Mouse (Mus musculus) heart, postnatal 14 days (tissue): Measurements from ENCODE around the gene Rarb. TPM values are rescaled to one million over a fixed set of nuclear protein-coding genes. Genes with fewer than 3 reads are reported as not detected.

Experiments used
- DNase-seq, 2 experiments: peaks; one replicate each; pipeline ENCODE4 v3.0.0; 2021 to 2022
- intact Hi-C: fragments of 180-260 bp; cut with DNase I; formaldehyde crosslinking; loops from one replicate; pipeline ENCODE4 v1.15.1; 2025
- total RNA-seq, 2 experiments: library from RNA; stranded (reverse); gene quantifications; 2 replicates each; pipeline ENCODE4 v1.2.3; 2021

The Rarb gene
- total RNA-seq, 2 experiments from 2014 or later, result 15.8 to 18.6 TPM

DNA sequence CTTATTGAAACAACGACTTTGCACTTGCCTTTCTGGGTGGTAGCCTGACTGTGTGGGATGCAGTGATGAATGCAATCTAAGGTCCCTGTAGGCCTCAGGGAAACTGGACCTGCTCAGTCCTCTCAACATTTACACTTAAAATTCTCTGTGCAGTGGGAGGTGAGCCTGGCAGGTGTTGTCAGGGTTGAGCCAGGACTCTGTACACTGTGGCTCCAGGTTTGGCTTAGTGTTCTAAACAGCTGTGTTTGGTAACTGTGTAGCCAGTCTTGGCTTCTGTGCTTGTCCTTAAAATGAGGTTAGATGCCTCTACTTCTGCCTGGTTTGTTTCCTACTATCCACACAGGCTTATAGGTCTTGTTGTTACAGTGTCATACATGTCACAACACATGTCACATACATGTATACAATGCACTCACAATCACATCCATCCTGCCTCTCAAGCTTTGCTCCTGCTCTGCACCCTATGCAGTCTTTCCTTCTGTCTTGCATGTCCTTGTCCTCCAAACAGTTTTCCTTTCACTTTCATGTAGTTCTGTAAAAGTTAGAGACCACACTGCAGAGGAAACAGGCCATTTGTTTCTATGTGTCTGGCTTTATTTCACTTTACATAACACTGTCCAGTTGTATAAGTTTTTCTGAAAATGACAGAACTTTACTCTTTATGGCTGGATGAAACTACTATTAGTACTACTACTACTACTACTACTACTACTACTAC is 340.2 kb downstream of the Rarb start:
- peak in 1 of 2 experiments; percentile 21 for DNase-seq
- intact Hi-C loops, result no loop called here

- no peak for DNase-seq
- intact Hi-C loops, result no loop called here
These were observed 370.5 kb downstream of the Rarb start for GRCm38 (mm10) chr14:16448269-16448987.

DNA sequence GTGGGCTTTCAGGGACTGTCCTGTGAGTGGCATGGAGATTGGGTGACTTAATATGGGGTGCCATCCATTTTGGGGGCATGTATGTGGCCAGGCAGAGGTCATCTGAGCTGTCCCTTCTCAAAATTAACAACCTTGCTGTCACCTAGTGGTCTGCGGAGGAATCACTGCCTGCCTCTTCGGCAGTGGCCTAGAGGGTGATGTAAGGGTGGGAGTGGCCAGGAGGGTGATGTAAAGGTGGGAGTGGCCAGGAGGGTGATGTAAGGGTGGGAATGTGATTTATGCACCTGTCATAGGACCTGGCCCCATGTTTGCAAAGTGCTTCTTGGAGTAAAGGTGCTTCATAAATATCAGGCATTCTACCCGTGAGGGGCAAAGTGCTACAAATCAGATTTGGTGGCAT is 371.4 kb downstream of the Rarb start:
- intact Hi-C loops, result no loop called here

GRCm38 (mm10) chr14:16444859-16445258 is 374.1 kb downstream of the Rarb start:
- intact Hi-C loops, result no loop called here

More for the DNA sequence above, 371.4 kb downstream of the Rarb start:
- no peak for DNase-seq

DNA sequence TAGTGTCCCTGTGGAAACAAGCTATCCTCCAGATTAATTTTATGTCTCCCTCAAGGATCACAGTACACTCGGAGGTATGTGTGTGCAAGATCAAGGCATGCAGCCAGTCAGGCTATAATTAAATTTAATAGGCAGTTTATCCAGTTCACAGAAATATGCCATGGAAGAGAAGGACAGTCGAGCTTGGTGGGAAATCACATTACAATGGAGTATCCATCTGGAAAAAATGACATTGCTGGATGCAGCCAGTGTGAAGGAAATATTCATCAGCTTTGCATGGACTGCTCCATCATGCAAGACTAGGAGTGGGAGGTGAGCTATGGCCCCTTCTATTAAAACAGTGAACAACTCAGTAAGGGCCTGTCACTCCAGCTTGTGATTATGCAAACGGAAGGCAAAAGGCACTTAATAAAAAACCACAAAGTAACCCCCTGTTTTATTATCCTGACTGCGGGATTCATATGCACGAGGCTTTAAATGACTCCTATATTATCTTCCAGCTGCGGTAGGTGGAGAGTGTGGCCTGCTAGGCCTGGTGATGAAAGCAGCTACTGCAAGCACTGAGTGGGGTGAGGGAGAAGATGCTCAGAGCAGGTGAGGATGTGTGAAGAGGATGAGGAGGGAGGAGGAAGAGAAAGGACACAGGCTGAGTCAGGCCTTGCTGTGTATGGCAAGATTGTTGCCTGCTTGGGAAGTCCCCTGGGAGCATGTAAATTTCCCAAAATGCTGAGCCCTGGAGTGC is 379.4 kb downstream of the Rarb start:
- intact Hi-C loops, result loop anchor here (10.0 kb wide), 2 partner anchors 295 to 645 kb away; no protein-coding TSS in a partner anchor
- no peak for DNase-seq

More at GRCm38 (mm10) chr14:16444859-16445258, 374.1 kb downstream of the Rarb start:
- no peak for DNase-seq

DNA sequence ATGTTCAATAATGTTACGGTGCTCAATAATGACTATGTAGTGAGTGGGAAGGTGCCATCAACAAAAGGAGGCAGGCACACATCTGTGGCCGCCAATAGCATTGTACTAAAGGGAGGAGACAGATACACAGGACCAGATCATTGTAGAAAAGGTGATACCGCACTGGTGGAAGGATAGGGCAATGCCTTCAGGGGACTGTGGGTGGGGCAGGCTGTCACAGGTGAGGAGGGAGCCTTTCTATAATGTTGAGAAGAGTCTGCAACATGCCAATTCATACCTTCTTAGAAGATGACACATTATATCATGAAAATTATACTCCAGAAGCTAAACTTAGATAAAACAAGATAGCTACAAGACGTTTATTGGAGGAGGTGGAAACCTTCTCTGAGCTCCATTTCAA is 381.6 kb downstream of the Rarb start:
- DNase-seq, result no peak
- intact Hi-C loops, result loop anchor here (10.0 kb wide), 2 partner anchors 297 to 647 kb away; no protein-coding TSS in a partner anchor

GRCm38 (mm10) chr14:16434396-16435171 is 384.4 kb downstream of the Rarb start:
- DNase-seq, result peak; percentile 59 to 76
- intact Hi-C loops, result loop anchor here (2.0 to 10.0 kb wide), 4 partner anchors 140 to 968 kb away; no protein-coding TSS in a partner anchor

- no peak for DNase-seq
- intact Hi-C loops, result loop anchor here (10.0 kb wide), 2 partner anchors 302 to 652 kb away; no protein-coding TSS in a partner anchor
These were observed 385.8 kb downstream of the Rarb start for GRCm38 (mm10) chr14:16433206-16433605.

GRCm38 (mm10) chr14:16432550-16432949 is 386.4 kb downstream of the Rarb start:
- no peak for DNase-seq
- intact Hi-C loops, result loop anchor here (10.0 kb wide), 2 partner anchors 302 to 652 kb away; no protein-coding TSS in a partner anchor

GRCm38 (mm10) chr14:16431941-16432499 is 386.9 kb downstream of the Rarb start:
- intact Hi-C loops, result loop anchor here (10.0 kb wide), 2 partner anchors 303 to 653 kb away; no protein-coding TSS in a partner anchor
- DNase-seq, result no peak

GRCm38 (mm10) chr14:16427569-16427968 is 391.4 kb downstream of the Rarb start:
- DNase-seq, result no peak
- intact Hi-C loops, result no loop called here

- intact Hi-C loops, result no loop called here
- DNase-seq, result no peak
These were observed 404.8 kb downstream of the Rarb start for GRCm38 (mm10) chr14:16414163-16414562.

- intact Hi-C loops, result no loop called here
- no peak for DNase-seq
These were observed 413.8 kb downstream of the Rarb start for GRCm38 (mm10) chr14:16405187-16405586.

GRCm38 (mm10) chr14:16384783-16385182 is 434.2 kb downstream of the Rarb start:
- intact Hi-C loops, result no loop called here
- DNase-seq, result no peak
